Mouse (Mus musculus) hindlimb bud, embryonic 11.5 days (tissue): ENCODE data around the gene Mpig6b.

Source experiments
- DNase-seq: peaks from one replicate; pipeline ENCODE4 v3.0.0-alpha.2; 2012; ENCODE audit warnings: low read depth, low spot score; ENCODE audit errors: extremely low spot score

Gene Mpig6b

GRCm38 (mm10) chr17:35060737-35061297, 5.2 kb downstream of the Mpig6b start:
- no peak for DNase-seq

- no peak for DNase-seq
These were observed 5.9 kb downstream of the Mpig6b start for GRCm38 (mm10) chr17:35060071-35060470.

- peak; percentile 52 for DNase-seq
These were observed 6.8 kb downstream of the Mpig6b start, which contains the start of gene Ddah2 for GRCm38 (mm10) chr17:35058911-35059892. TSS of gene Ddah2 (plus strand) at chr17:35059035.

- no peak for DNase-seq
These were observed 7.7 kb downstream of the Mpig6b start for GRCm38 (mm10) chr17:35058316-35058715.

- DNase-seq = no peak
These were observed 8.9 kb downstream of the Mpig6b start for GRCm38 (mm10) chr17:35057090-35057489.

GRCm38 (mm10) chr17:35055691-35056495, 10.1 kb downstream of the Mpig6b start:
- no peak for DNase-seq

GRCm38 (mm10) chr17:35052271-35052798, 13.6 kb downstream of the Mpig6b start:
- DNase-seq = no peak

- DNase-seq = no peak
These were observed 14.6 kb downstream of the Mpig6b start for GRCm38 (mm10) chr17:35051156-35052086.

- no peak for DNase-seq
These were observed 15.7 kb downstream of the Mpig6b start for GRCm38 (mm10) chr17:35050126-35050750.

- DNase-seq = no peak
These were observed 16.4 kb downstream of the Mpig6b start, which contains the start of gene Clic1 for GRCm38 (mm10) chr17:35049561-35050016. TSS of gene Clic1 (plus strand) at chr17:35049966.

- DNase-seq = no peak
These were observed 17.0 kb downstream of the Mpig6b start for GRCm38 (mm10) chr17:35048932-35049440.

GRCm38 (mm10) chr17:35048149-35048931, 17.6 kb downstream of the Mpig6b start:
- DNase-seq = no peak

- no peak for DNase-seq
These were observed 18.3 kb downstream of the Mpig6b start for GRCm38 (mm10) chr17:35047688-35048087.

GRCm38 (mm10) chr17:35046681-35047455, 19.1 kb downstream of the Mpig6b start, which contains the start of gene Msh5:
TSS of gene Msh5 (minus strand) at chr17:35046745.
- DNase-seq = peak; percentile 99

- DNase-seq = no peak
These were observed 19.9 kb downstream of the Mpig6b start for GRCm38 (mm10) chr17:35045807-35046680.
